Mouse (Mus musculus): ENCODE results near the gene Celf2. TPM values are rescaled to one million over a fixed set of nuclear protein-coding genes. Genes with fewer than 3 reads are reported as not detected.

The Celf2 gene
- polyA plus RNA-seq, 1 experiment from 2014 or later, result 12.3 TPM

GRCm38 (mm10) chr2:7530461-7531184 is 21.3 kb upstream of the Celf2 start:
- no peak overlapping the region for H3K4me3 ChIP-seq (ENCODE audit: low read length)
- no peaks in the 10 kb centered on the region for H3K27me3 ChIP-seq (ENCODE audit: control insufficient read depth, insufficient read depth, low read length)
- ATAC-seq (ENCODE audit: low FRiP score, low TSS enrichment), result no peak
- H3K9ac ChIP-seq (ENCODE audit: low read depth, low read length), result no peak overlapping the region
- no peaks in the 10 kb centered on the region for H3K36me3 ChIP-seq (ENCODE audit: control insufficient read depth, insufficient read depth, low read length)
- no peaks in the 10 kb centered on the region for H3K4me1 ChIP-seq (ENCODE audit: control insufficient read depth, insufficient read depth, low read length)
- H3K9me3 ChIP-seq (ENCODE audit: control insufficient read depth, low read length), result no peaks in the 10 kb centered on the region
- WGBS, result 78% methylated on average over 8 of the region's 8 CpGs
- H3K4me2 ChIP-seq (replicated peaks; ENCODE audit: low read depth, low read length), result no peak overlapping the region
- H3K27ac ChIP-seq (ENCODE audit: low read depth, low read length), result no peak overlapping the region

- Histone ChIP-seq H3K4me2 (replicated peaks; ENCODE audit: low read depth, low read length) (no peak overlapping the region), H3K4me1 (ENCODE audit: control insufficient read depth, insufficient read depth, low read length) (no peaks in the 10 kb centered on the region), H3K27me3 (ENCODE audit: control insufficient read depth, insufficient read depth, low read length) (no peaks in the 10 kb centered on the region), H3K9me3 (ENCODE audit: control insufficient read depth, low read length) (no peaks in the 10 kb centered on the region), H3K4me3 (ENCODE audit: low read length) (no peak overlapping the region), H3K27ac (ENCODE audit: low read depth, low read length) (no peak overlapping the region), H3K9ac (ENCODE audit: low read depth, low read length) (no peak overlapping the region), H3K36me3 (ENCODE audit: control insufficient read depth, insufficient read depth, low read length) (no peaks in the 10 kb centered on the region)
- ATAC-seq (ENCODE audit: low FRiP score, low TSS enrichment), result no peak
- 65% methylated on average over 5 of the region's 5 CpGs for WGBS
Observed at GRCm38 (mm10) chr2:7529637-7530036, 20.3 kb upstream of the Celf2 start.

GRCm38 (mm10) chr2:7526696-7527095 is 17.3 kb upstream of the Celf2 start:
- no peaks in the 10 kb centered on the region for H3K4me1 ChIP-seq (ENCODE audit: control insufficient read depth, insufficient read depth, low read length)
- no peaks in the 10 kb centered on the region for H3K27me3 ChIP-seq (ENCODE audit: control insufficient read depth, insufficient read depth, low read length)
- H3K4me3 ChIP-seq (ENCODE audit: low read length), result no peak overlapping the region
- 73% methylated on average over 6 of the region's 6 CpGs for WGBS
- no peaks in the 10 kb centered on the region for H3K9me3 ChIP-seq (ENCODE audit: control insufficient read depth, low read length)
- ATAC-seq (ENCODE audit: low FRiP score, low TSS enrichment), result no peak
- no peaks in the 10 kb centered on the region for H3K36me3 ChIP-seq (ENCODE audit: control insufficient read depth, insufficient read depth, low read length)
- H3K9ac ChIP-seq (ENCODE audit: low read depth, low read length), result no peak overlapping the region
- no peak overlapping the region for H3K27ac ChIP-seq (ENCODE audit: low read depth, low read length)
- H3K4me2 ChIP-seq (replicated peaks; ENCODE audit: low read depth, low read length), result no peak overlapping the region

- Histone ChIP-seq H3K9me3 (ENCODE audit: control insufficient read depth, low read length) (no peaks in the 10 kb centered on the region), H3K4me1 (ENCODE audit: control insufficient read depth, insufficient read depth, low read length) (no peaks in the 10 kb centered on the region), H3K4me2 (replicated peaks; ENCODE audit: low read depth, low read length) (no peak overlapping the region), H3K9ac (ENCODE audit: low read depth, low read length) (no peak overlapping the region), H3K27ac (ENCODE audit: low read depth, low read length) (no peak overlapping the region), H3K27me3 (ENCODE audit: control insufficient read depth, insufficient read depth, low read length) (no peaks in the 10 kb centered on the region), H3K36me3 (ENCODE audit: control insufficient read depth, insufficient read depth, low read length) (no peaks in the 10 kb centered on the region), H3K4me3 (ENCODE audit: low read length) (no peak overlapping the region)
- no peak for ATAC-seq (ENCODE audit: low FRiP score, low TSS enrichment)
- WGBS, result 91% methylated on average over 1 of the region's 1 CpGs
Observed at GRCm38 (mm10) chr2:7519473-7519872, 10.1 kb upstream of the Celf2 start.

- H3K4me2 ChIP-seq (replicated peaks; ENCODE audit: low read depth, low read length), result no peak overlapping the region
- no peaks in the 10 kb centered on the region for H3K9me3 ChIP-seq (ENCODE audit: control insufficient read depth, low read length)
- 0 out of 2 replicates have a peak, but pooled peaks have one; percentile 57 for ATAC-seq (ENCODE audit: low FRiP score, low TSS enrichment)
- H3K9ac ChIP-seq (ENCODE audit: low read depth, low read length), result no peak overlapping the region
- H3K4me3 ChIP-seq (ENCODE audit: low read length), result no peak overlapping the region
- no peaks in the 10 kb centered on the region for H3K27me3 ChIP-seq (ENCODE audit: control insufficient read depth, insufficient read depth, low read length)
- H3K36me3 ChIP-seq (ENCODE audit: control insufficient read depth, insufficient read depth, low read length), result no peaks in the 10 kb centered on the region
- H3K27ac ChIP-seq (ENCODE audit: low read depth, low read length), result no peak overlapping the region
- H3K4me1 ChIP-seq (ENCODE audit: control insufficient read depth, insufficient read depth, low read length), result no peaks in the 10 kb centered on the region
Observed at GRCm38 (mm10) chr2:7493420-7493819, 15.9 kb downstream of the Celf2 start.

GRCm38 (mm10) chr2:7484974-7485373 is 24.4 kb downstream of the Celf2 start:
- Histone ChIP-seq H3K27me3 (ENCODE audit: control insufficient read depth, insufficient read depth, low read length) (no peaks in the 10 kb centered on the region), H3K4me1 (ENCODE audit: control insufficient read depth, insufficient read depth, low read length) (no peaks in the 10 kb centered on the region), H3K36me3 (ENCODE audit: control insufficient read depth, insufficient read depth, low read length) (no peaks in the 10 kb centered on the region), H3K27ac (ENCODE audit: low read depth, low read length) (no peak overlapping the region), H3K9ac (ENCODE audit: low read depth, low read length) (no peak overlapping the region), H3K4me3 (ENCODE audit: low read length) (no peak overlapping the region), H3K4me2 (replicated peaks; ENCODE audit: low read depth, low read length) (no peak overlapping the region), H3K9me3 (ENCODE audit: control insufficient read depth, low read length) (no peaks in the 10 kb centered on the region)
- WGBS, result 80% methylated on average over 2 of the region's 2 CpGs
- ATAC-seq (ENCODE audit: low FRiP score, low TSS enrichment), result no peak

GRCm38 (mm10) chr2:7482062-7482461 is 27.3 kb downstream of the Celf2 start:
- WGBS, result 77% methylated on average over 4 of the region's 4 CpGs
- Histone ChIP-seq H3K27me3 (ENCODE audit: control insufficient read depth, insufficient read depth, low read length) (no peaks in the 10 kb centered on the region), H3K4me1 (ENCODE audit: control insufficient read depth, insufficient read depth, low read length) (no peaks in the 10 kb centered on the region)

GRCm38 (mm10) chr2:7460329-7461056 is 48.9 kb downstream of the Celf2 start:
- 74% methylated on average over 5 of the region's 5 CpGs for WGBS

More at GRCm38 (mm10) chr2:7482062-7482461, 27.3 kb downstream of the Celf2 start:
- no peak overlapping the region for H3K4me3 ChIP-seq (ENCODE audit: low read length)
- H3K36me3 ChIP-seq (ENCODE audit: control insufficient read depth, insufficient read depth, low read length), result no peaks in the 10 kb centered on the region
- H3K27ac ChIP-seq (ENCODE audit: low read depth, low read length), result no peak overlapping the region
- H3K4me2 ChIP-seq (replicated peaks; ENCODE audit: low read depth, low read length), result no peak overlapping the region
- ATAC-seq (ENCODE audit: low FRiP score, low TSS enrichment), result no peak
- H3K9ac ChIP-seq (ENCODE audit: low read depth, low read length), result no peak overlapping the region
- H3K9me3 ChIP-seq (ENCODE audit: control insufficient read depth, low read length), result no peaks in the 10 kb centered on the region

GRCm38 (mm10) chr2:7438721-7439282 is 70.6 kb downstream of the Celf2 start:
- 88% methylated on average over 8 of the region's 8 CpGs for WGBS
- Histone ChIP-seq H3K36me3 (ENCODE audit: control insufficient read depth, insufficient read depth, low read length) (no peaks in the 10 kb centered on the region), H3K4me1 (ENCODE audit: control insufficient read depth, insufficient read depth, low read length) (no peaks in the 10 kb centered on the region), H3K4me3 (ENCODE audit: low read length) (no peak overlapping the region), H3K9me3 (ENCODE audit: control insufficient read depth, low read length) (no peaks in the 10 kb centered on the region), H3K27ac (ENCODE audit: low read depth, low read length) (no peak overlapping the region), H3K27me3 (ENCODE audit: control insufficient read depth, insufficient read depth, low read length) (no peaks in the 10 kb centered on the region), H3K9ac (ENCODE audit: low read depth, low read length) (no peak overlapping the region), H3K4me2 (replicated peaks; ENCODE audit: low read depth, low read length) (no peak overlapping the region)
- no peak for ATAC-seq (ENCODE audit: low FRiP score, low TSS enrichment)

More at GRCm38 (mm10) chr2:7460329-7461056, 48.9 kb downstream of the Celf2 start:
- no peaks in the 10 kb centered on the region for H3K9me3 ChIP-seq (ENCODE audit: control insufficient read depth, low read length)
- H3K4me1 ChIP-seq (ENCODE audit: control insufficient read depth, insufficient read depth, low read length), result no peaks in the 10 kb centered on the region
- H3K36me3 ChIP-seq (ENCODE audit: control insufficient read depth, insufficient read depth, low read length), result no peaks in the 10 kb centered on the region
- no peak overlapping the region for H3K4me2 ChIP-seq (replicated peaks; ENCODE audit: low read depth, low read length)
- H3K9ac ChIP-seq (ENCODE audit: low read depth, low read length), result no peak overlapping the region
- H3K27me3 ChIP-seq (ENCODE audit: control insufficient read depth, insufficient read depth, low read length), result no peaks in the 10 kb centered on the region
- H3K27ac ChIP-seq (ENCODE audit: low read depth, low read length), result no peak overlapping the region
- ATAC-seq (ENCODE audit: low FRiP score, low TSS enrichment), result no peak
- no peak overlapping the region for H3K4me3 ChIP-seq (ENCODE audit: low read length)

Measured in kidney, embryonic 14.5 days (tissue).